Mouse (Mus musculus) liver, postnatal 0 days (tissue): ENCODE measurements around the gene Rab11fip3. TPM values are rescaled to one million over a fixed set of nuclear protein-coding genes. Genes with fewer than 3 reads are reported as not detected.

ENCODE experiments used
- ATAC-seq: fragments of 200-750 bp; cut with Nextera tagmentation; 2 replicates; pipeline ENCODE4 v1.8.0; 2017; ENCODE audit warnings: mild to moderate bottlenecking, moderate library complexity
- DNase-seq: peaks from one replicate; pipeline ENCODE4 v3.0.0-alpha.2; 2016
- H3K27ac ChIP-seq: fragments of 300-500 bp; sonication (generic); 2 replicates; pipeline ENCODE4 v1.5.1; 2014; ENCODE audit warnings: antibody characterized with exemption, moderate library complexity, mild to moderate bottlenecking, low read depth
- H3K27me3 ChIP-seq: fragments of 300-500 bp; sonication (generic); 2 replicates; pipeline ENCODE4 v1.6.1; 2014; ENCODE audit warnings: low read length, control low read depth, mixed read lengths; ENCODE audit not compliant: insufficient read depth
- H3K36me3 ChIP-seq: fragments of 300-500 bp; sonication (generic); replicated peaks from 2 replicates; pipeline ENCODE4 v1.6.1; 2014; ENCODE audit warnings: mild to moderate bottlenecking, control low read depth, low read length, moderate library complexity, mixed read lengths; ENCODE audit not compliant: insufficient read depth
- H3K4me1 ChIP-seq: fragments of 300-500 bp; sonication (generic); 2 replicates; pipeline ENCODE4 v1.6.1; 2014; ENCODE audit warnings: antibody characterized with exemption, mild to moderate bottlenecking, control low read depth; ENCODE audit not compliant: insufficient read depth
- H3K4me2 ChIP-seq: fragments of 300-500 bp; sonication (generic); 2 replicates; pipeline ENCODE4 v1.6.1; 2014; ENCODE audit warnings: low read depth, mild to moderate bottlenecking, low read length, moderate library complexity, mixed read lengths
- H3K4me3 ChIP-seq: fragments of 300-500 bp; sonication (generic); 2 replicates; pipeline ENCODE4 v1.5.1; 2014; ENCODE audit warnings: low read depth, low read length
- H3K9ac ChIP-seq: fragments of 300-500 bp; sonication (generic); replicated peaks from 2 replicates; pipeline ENCODE4 v1.6.1; 2014; ENCODE audit warnings: mild to moderate bottlenecking, moderate library complexity
- H3K9me3 ChIP-seq: fragments of 300-500 bp; sonication (generic); 2 replicates; pipeline ENCODE4 v1.6.1; 2016; ENCODE audit warnings: mild to moderate bottlenecking, control low read depth, low read length, mixed read lengths
- CTCF ChIP-seq: sonication (generic); IDR thresholded peaks from 2 replicates; pipeline ENCODE4 v1.5.1; 2016; ENCODE audit warnings: antibody characterized with exemption, low read depth
- EP300 ChIP-seq: IDR thresholded peaks from 2 replicates; pipeline ENCODE4 v1.6.1; 2016; ENCODE audit warnings: antibody characterized with exemption, low read depth, mild to moderate bottlenecking
- WGBS: fragments of 180-500 bp; shearing (Covaris S2); extraction: QIAGEN DNeasy Blood & Tissue Kit; methylation state at CpG from one replicate; pipeline ENCODE4 v1.1.7; 2014; ENCODE audit not compliant: insufficient replicate concordance; 5-methylcytosine and 5-hydroxymethylcytosine counted together
- polyA plus RNA-seq: library from polyadenylated mRNA; unstranded; fragments of >200 nt; fragmentation: Nextera tagmentation; extraction: Ambion mirVana; gene quantifications from 2 replicates; pipeline ENCODE4 v1.2.1, GENCODE M21; 2015

Gene Rab11fip3
- polyA plus RNA-seq, 1 experiment from 2014 or later = 1.7 TPM

DNA sequence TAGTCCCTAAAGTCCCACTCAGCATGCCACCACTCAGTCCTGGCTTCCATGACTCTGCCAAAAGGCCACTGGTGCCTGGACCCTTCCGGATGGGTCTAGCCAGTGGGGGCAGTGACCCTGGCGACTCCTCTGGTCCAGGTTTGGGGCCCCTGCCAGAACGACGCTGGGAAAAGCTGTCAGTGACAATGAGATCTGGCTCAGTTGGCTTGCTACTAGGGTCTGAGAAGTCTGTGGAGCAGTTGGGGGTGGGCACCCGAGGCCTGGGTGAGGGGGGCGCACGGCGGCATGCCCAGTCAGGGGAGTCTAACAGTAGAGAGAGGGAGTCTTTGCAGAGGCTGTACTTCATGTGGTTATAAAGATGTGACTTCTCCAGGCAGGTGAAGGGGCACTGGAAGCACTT lies 121.3 kb downstream of the Rab11fip3 start:
- 79% methylated on average over 8 of the region's 8 CpGs for WGBS
- H3K36me3 ChIP-seq = no peaks in the 10 kb centered on the region
- DNase-seq = no peak
- H3K4me3 ChIP-seq = no peak overlapping the region
- no peak overlapping the region for H3K4me2 ChIP-seq
- peaks cover 34% of the 10 kb centered on the region for H3K27me3 ChIP-seq
- H3K4me1 ChIP-seq = peaks cover 47% of the 10 kb centered on the region
- no peak overlapping the region; the same call in 1 of the 2 replicates for H3K9ac ChIP-seq
- TF ChIP-seq EP300 (no peak), CTCF (no peak)
- no peaks in the 10 kb centered on the region for H3K9me3 ChIP-seq
- H3K27ac ChIP-seq = no peak overlapping the region
- ATAC-seq = no peak

- Histone ChIP-seq H3K4me3 (no peak overlapping the region), H3K27me3 (peaks cover 30% of the 10 kb centered on the region), H3K9ac (peak overlapping the region; percentile 44; the same call in 1 of the 2 replicates), H3K27ac (peak overlapping the region; percentile 34), H3K36me3 (no peaks in the 10 kb centered on the region), H3K4me1 (peaks cover 49% of the 10 kb centered on the region), H3K9me3 (no peaks in the 10 kb centered on the region), H3K4me2 (no peak overlapping the region)
- TF ChIP-seq CTCF (no peak), EP300 (no peak)
- whole genome bisulfite sequencing = 78% methylated on average over 4 of the region's 4 CpGs
- DNase-seq (no peak), ATAC-seq (no peak)
Observed at GRCm38 (mm10) chr17:25947576-25947975, 121.8 kb downstream of the Rab11fip3 start.

DNA sequence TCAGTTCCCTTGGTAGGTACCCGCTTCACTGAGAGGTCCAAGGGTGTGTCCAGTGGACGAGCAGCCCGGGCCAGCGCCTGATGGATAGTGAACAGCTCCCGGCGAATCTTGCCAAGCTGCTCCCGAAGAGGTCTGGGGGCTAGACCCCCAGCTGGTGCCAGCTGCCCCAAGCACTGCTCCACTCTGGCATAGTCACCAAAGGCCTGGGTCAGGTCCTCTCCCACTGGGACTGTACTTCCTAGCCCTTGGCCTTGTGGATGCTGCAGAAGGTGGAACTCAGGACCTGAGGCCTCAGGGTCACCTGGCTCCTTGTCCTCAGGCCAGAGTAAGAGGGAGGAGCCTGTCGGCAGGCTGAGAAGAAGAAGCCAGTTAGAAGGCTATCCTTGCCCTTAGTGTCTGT lies 122.5 kb downstream of the Rab11fip3 start:
- no peak for ATAC-seq
- Histone ChIP-seq H3K27ac (peak overlapping the region; percentile 58), H3K4me2 (no peak overlapping the region; the same call in 1 of the 2 replicates), H3K9me3 (no peaks in the 10 kb centered on the region), H3K36me3 (no peaks in the 10 kb centered on the region), H3K4me1 (peaks cover 48% of the 10 kb centered on the region), H3K27me3 (peaks cover 23% of the 10 kb centered on the region), H3K9ac (peak overlapping the region; percentile 44; the same call in 1 of the 2 replicates), H3K4me3 (no peak overlapping the region)
- no peak for TF ChIP-seq EP300
- 87% methylated on average over 8 of the region's 8 CpGs for WGBS
- DNase-seq = no peak

GRCm38 (mm10) chr17:25946349-25946748 lies 123.0 kb downstream of the Rab11fip3 start:
- H3K9ac ChIP-seq = no peak overlapping the region; the same call in 1 of the 2 replicates
- peaks cover 46% of the 10 kb centered on the region for H3K4me1 ChIP-seq
- no peak for ATAC-seq

GRCm38 (mm10) chr17:25945517-25946155 lies 123.7 kb downstream of the Rab11fip3 start:
- Histone ChIP-seq H3K9ac (no peak overlapping the region), H3K4me3 (no peak overlapping the region), H3K27me3 (peaks cover 10% of the 10 kb centered on the region), H3K4me1 (peaks cover 48% of the 10 kb centered on the region), H3K9me3 (no peaks in the 10 kb centered on the region), H3K4me2 (no peak overlapping the region), H3K27ac (peak overlapping the region; percentile 87), H3K36me3 (peaks cover 3% of the 10 kb centered on the region; the same call in 1 of the 2 replicates)
- no peak for TF ChIP-seq EP300
- no peak for TF ChIP-seq CTCF
- 77% methylated on average over 9 of the region's 9 CpGs for WGBS
- DNase-seq (no peak), ATAC-seq (no peak)

More at GRCm38 (mm10) chr17:25946349-25946748, 123.0 kb downstream of the Rab11fip3 start:
- peaks cover 17% of the 10 kb centered on the region for H3K27me3 ChIP-seq
- no peaks in the 10 kb centered on the region for H3K36me3 ChIP-seq
- DNase-seq = no peak
- H3K9me3 ChIP-seq = no peaks in the 10 kb centered on the region
- TF ChIP-seq CTCF = no peak
- 0 out of 2 replicates have a peak, but pooled peaks have one; percentile 20 for TF ChIP-seq EP300
- H3K27ac ChIP-seq = peak overlapping the region; percentile 58
- H3K4me2 ChIP-seq = peak overlapping the region; percentile 27
- H3K4me3 ChIP-seq = no peak overlapping the region
- WGBS = 61% methylated on average over 7 of the region's 7 CpGs

GRCm38 (mm10) chr17:25944366-25945163 lies 124.8 kb downstream of the Rab11fip3 start, which contains the start of the genes Pigq and Nhlrc4:
Gene Pigq, minus strand, starts transcription at chr17:25944936.
Gene Nhlrc4, minus strand, starts transcription at chr17:25944961.
- Histone ChIP-seq H3K9ac (peak within 1 kb of the TSS; percentile 68), H3K4me2 (peak within 1 kb of the TSS; percentile 78), H3K27ac (peak within 1 kb of the TSS; percentile 87), H3K27me3 (0 out of 2 replicates have a peak, but pooled peaks cover under 1% of the 10 kb centered on the region), H3K4me1 (peaks cover 50% of the 10 kb centered on the region), H3K9me3 (no peaks in the 10 kb centered on the region), H3K4me3 (peak within 1 kb of the TSS; percentile 79; the same call in 1 of the 2 replicates), H3K36me3 (peaks cover 12% of the 10 kb centered on the region)
- peak; percentile 20 for ATAC-seq
- 35% methylated on average over 6 of the region's 6 CpGs for WGBS
- TF ChIP-seq CTCF (no peak), EP300 (peak; percentile 18; the same call in 1 of the 2 replicates)
- DNase-seq = no peak
